Comparison of ENCODE assay signal across 32 mouse cellular contexts in the genomic region with DNA sequence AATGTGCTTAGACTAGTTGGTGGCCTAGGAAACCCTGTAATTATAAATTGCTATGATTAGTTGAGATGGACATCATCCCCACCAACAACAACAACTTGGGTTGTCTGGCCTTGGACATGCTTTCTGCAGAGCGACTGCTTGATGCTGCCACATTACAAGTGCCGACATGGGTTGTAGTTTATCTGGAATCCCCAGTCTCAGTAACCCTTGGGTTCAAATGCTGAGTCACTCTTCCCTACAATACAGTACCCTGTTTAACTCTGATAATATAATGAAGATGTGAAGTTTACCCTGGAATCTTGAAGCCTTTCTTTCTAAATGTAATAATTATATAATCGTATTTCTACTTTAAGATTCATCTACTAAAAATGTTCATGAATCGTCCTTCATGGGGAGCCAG. TPM values are rescaled to one million over a fixed set of nuclear protein-coding genes. Genes with fewer than 3 reads are reported as not detected.
A peak's percentile ranks its signal among the peaks of the same experiment; 100 is the strongest.
DNase-seq lines count a peak whose midpoint lies in the region; ATAC-seq lines count a peak whose summit lies in the region.
"Had no signal": no experiment of that assay in that cellular context is flagged by ENCODE, and none has a peak within 500 bp of the region (broad histone marks: within the 10 kb centered on the region; RNA-seq: fewer than 3 reads in every experiment).

No protein-coding gene starts in this region.

- 78% methylated on average over 4 of the region's 4 CpGs for WGBS in liver, embryonic 11.5 days
- WGBS in liver, embryonic 15.5 days (ENCODE audit: insufficient replicate concordance), result 39% methylated on average over 4 of the region's 4 CpGs
- 93% methylated on average over 4 of the region's 4 CpGs for WGBS in forebrain, embryonic 10.5 days

- H3K27ac ChIP-seq in liver, embryonic 11.5 days (ENCODE audit: low read depth, low read length), result no peak overlapping the region
- H3K27ac ChIP-seq in liver, embryonic 15.5 days (replicated peaks), result no peak overlapping the region
- no peak overlapping the region for H3K27ac ChIP-seq in forebrain, embryonic 10.5 days
- H3K27ac ChIP-seq: embryonic facial prominence, embryonic 13.5 days; forebrain, embryonic 13.5 days; heart, adult 2 months; heart, embryonic 15.5 days; hindbrain, embryonic 13.5 days; neural tube, embryonic 15.5 days; stomach, embryonic 15.5 days had no signal

- no peak for DNase-seq in liver, embryonic 11.5 days (ENCODE audit: low spot score)
- DNase-seq in liver, result no peak
- no peak for DNase-seq in urinary bladder, postnatal 25 days (ENCODE audit: low spot score)
- no peak for DNase-seq in ovary, postnatal 10 days (ENCODE audit: low spot score)
- no peak for DNase-seq in forebrain, embryonic 10.5 days (ENCODE audit: extremely low spot score, low spot score)
- DNase-seq in T-cell, adult 2 months (ENCODE audit: low spot score), result no peak
- DNase-seq: adrenal gland, postnatal 10 days; cerebellum, adult 11-12 months; cerebellum, adult 9-11 months; gastrocnemius, postnatal 36 days; heart, adult 2 months; heart, postnatal 36 days; kidney, adult 9 months; kidney, postnatal 10 days; layer of hippocampus, adult 9-11 months; lung, postnatal 36 days; midbrain, embryonic 14.5 days; right cerebral cortex, postnatal 25 days had no signal

- H3K4me3 ChIP-seq in liver, embryonic 11.5 days (ENCODE audit: low read depth, low read length), result no peak overlapping the region
- H3K4me3 ChIP-seq in liver, embryonic 15.5 days (replicated peaks), result no peak overlapping the region
- H3K4me3 ChIP-seq in forebrain, embryonic 10.5 days, result no peak overlapping the region
- H3K4me3 ChIP-seq: embryonic facial prominence, embryonic 13.5 days; erythroblast, embryonic 14.5 days; forebrain, embryonic 13.5 days; heart, adult 2 months; heart, embryonic 15.5 days; hindbrain, embryonic 13.5 days; megakaryocyte, embryonic 14.5 days; neural tube, embryonic 15.5 days; stomach, embryonic 15.5 days had no signal

- no peak overlapping the region for H3K4me2 ChIP-seq in liver, embryonic 11.5 days
- no peak overlapping the region for H3K4me2 ChIP-seq in liver, embryonic 15.5 days
- H3K4me2 ChIP-seq: embryonic facial prominence, embryonic 13.5 days; forebrain, embryonic 13.5 days; heart, embryonic 15.5 days; hindbrain, embryonic 13.5 days; neural tube, embryonic 15.5 days; stomach, embryonic 15.5 days had no signal

- ATAC-seq in liver, embryonic 11.5 days (replicated peaks; ENCODE audit: low FRiP score), result peak; percentile 73; the same call in 1 of the 2 replicates
- peak; percentile 85 for ATAC-seq in erythroblast, adult 5-6 weeks (replicated peaks; ENCODE audit: low FRiP score, poor library complexity, severe bottlenecking)
- peak; percentile 67 for ATAC-seq in liver, embryonic 15.5 days (ENCODE audit: insufficient read depth)
- ATAC-seq: forebrain, embryonic 13.5 days; intestine, embryonic 16.5 days had no signal

- no peak overlapping the region for H3K9ac ChIP-seq in liver, embryonic 11.5 days (ENCODE audit: low read depth, low read length)
- no peak overlapping the region for H3K9ac ChIP-seq in liver, embryonic 15.5 days
- H3K9ac ChIP-seq: embryonic facial prominence, embryonic 13.5 days; forebrain, embryonic 13.5 days; heart, embryonic 15.5 days; hindbrain, embryonic 13.5 days; neural tube, embryonic 15.5 days; stomach, embryonic 15.5 days had no signal

- no peaks in the 10 kb centered on the region for H3K27me3 ChIP-seq in liver, embryonic 11.5 days (replicated peaks; ENCODE audit: control insufficient read depth, insufficient read depth, low read length)
- H3K27me3 ChIP-seq in liver, embryonic 15.5 days, result no peaks in the 10 kb centered on the region
- no peaks in the 10 kb centered on the region for H3K27me3 ChIP-seq in forebrain, embryonic 10.5 days (ENCODE audit: poor library complexity, severe bottlenecking)
- H3K27me3 ChIP-seq: embryonic facial prominence, embryonic 13.5 days; forebrain, embryonic 13.5 days; heart, embryonic 15.5 days; hindbrain, embryonic 13.5 days; megakaryocyte, embryonic 14.5 days; neural tube, embryonic 15.5 days; stomach, embryonic 15.5 days had no signal

- no peaks in the 10 kb centered on the region for H3K9me3 ChIP-seq in liver, embryonic 11.5 days (ENCODE audit: control insufficient read depth, low read length)
- no peaks in the 10 kb centered on the region for H3K9me3 ChIP-seq in liver, embryonic 15.5 days (replicated peaks)
- no peaks in the 10 kb centered on the region for H3K9me3 ChIP-seq in forebrain, embryonic 10.5 days
- H3K9me3 ChIP-seq: embryonic facial prominence, embryonic 13.5 days; forebrain, embryonic 13.5 days; heart, embryonic 15.5 days; hindbrain, embryonic 13.5 days; megakaryocyte, embryonic 14.5 days; neural tube, embryonic 15.5 days; stomach, embryonic 15.5 days had no signal

- no peaks in the 10 kb centered on the region for H3K36me3 ChIP-seq in liver, embryonic 11.5 days (ENCODE audit: control insufficient read depth, insufficient read depth, low read length)
- no peaks in the 10 kb centered on the region for H3K36me3 ChIP-seq in liver, embryonic 15.5 days (replicated peaks)
- H3K36me3 ChIP-seq in forebrain, embryonic 10.5 days (replicated peaks), result no peaks in the 10 kb centered on the region
- H3K36me3 ChIP-seq: embryonic facial prominence, embryonic 13.5 days; heart, embryonic 15.5 days; hindbrain, embryonic 13.5 days; neural tube, embryonic 15.5 days; stomach, embryonic 15.5 days had no signal

- no peaks in the 10 kb centered on the region for H3K4me1 ChIP-seq in liver, embryonic 11.5 days (replicated peaks; ENCODE audit: control insufficient read depth, insufficient read depth, low read length)
- H3K4me1 ChIP-seq in liver, embryonic 15.5 days (replicated peaks), result no peaks in the 10 kb centered on the region
- no peaks in the 10 kb centered on the region for H3K4me1 ChIP-seq in forebrain, embryonic 10.5 days
- H3K4me1 ChIP-seq: forebrain, embryonic 13.5 days; heart, embryonic 15.5 days; hindbrain, embryonic 13.5 days; neural tube, embryonic 15.5 days; stomach, embryonic 15.5 days had no signal

RNA-seq across cellular contexts. Expression of a gene that starts 44.0 kb away (rescaled TPM):
- polyA plus RNA-seq in liver, embryonic 11.5 days (2014; fragmentation: Nextera tagmentation; extraction: Ambion mirVana), result 8.7 and 11.3 TPM in 2 replicates
- 19.6 and 21.3 TPM in 2 replicates for total RNA-seq in erythroblast, adult 5-6 weeks (2015; ENCODE audit: low replicate concordance)
- 4.7 and 12.0 TPM in 2 replicates for total RNA-seq in erythroblast, adult 5-6 weeks (2017; ENCODE audit: low replicate concordance)
- polyA plus RNA-seq in liver, embryonic 15.5 days (2015; fragmentation: Nextera tagmentation; extraction: Ambion mirVana), result 4.1 TPM in 2 replicates
- 10.9 and 17.6 TPM in 2 replicates for polyA plus RNA-seq in forebrain, embryonic 10.5 days (2016; fragmentation: Nextera tagmentation; extraction: Ambion mirVana)

RNA-seq across cellular contexts. Expression of a gene that starts 49.4 kb away (rescaled TPM):
- polyA plus RNA-seq in liver, embryonic 11.5 days (2014; fragmentation: Nextera tagmentation; extraction: Ambion mirVana), result 0.60 and 0.68 TPM in 2 replicates
- total RNA-seq in erythroblast, adult 5-6 weeks (2015; ENCODE audit: low replicate concordance), result not detected in 2 replicates
- total RNA-seq in erythroblast, adult 5-6 weeks (2017; ENCODE audit: low replicate concordance), result not detected in 2 replicates
- 0.10 and 0.12 TPM in 2 replicates for polyA plus RNA-seq in liver, embryonic 15.5 days (2015; fragmentation: Nextera tagmentation; extraction: Ambion mirVana)
- polyA plus RNA-seq in forebrain, embryonic 10.5 days (2016; fragmentation: Nextera tagmentation; extraction: Ambion mirVana), result 14.3 and 21.3 TPM in 2 replicates
- total RNA-seq: heart, adult 2 months; liver, adult 2 months; monocyte, adult 5-6 weeks had no signal
- polyA plus RNA-seq: erythroblast, embryonic 14.5 days; heart, adult 2 months; large intestine, adult 2 months; liver, adult 2 months had no signal
